In the genomic region with DNA sequence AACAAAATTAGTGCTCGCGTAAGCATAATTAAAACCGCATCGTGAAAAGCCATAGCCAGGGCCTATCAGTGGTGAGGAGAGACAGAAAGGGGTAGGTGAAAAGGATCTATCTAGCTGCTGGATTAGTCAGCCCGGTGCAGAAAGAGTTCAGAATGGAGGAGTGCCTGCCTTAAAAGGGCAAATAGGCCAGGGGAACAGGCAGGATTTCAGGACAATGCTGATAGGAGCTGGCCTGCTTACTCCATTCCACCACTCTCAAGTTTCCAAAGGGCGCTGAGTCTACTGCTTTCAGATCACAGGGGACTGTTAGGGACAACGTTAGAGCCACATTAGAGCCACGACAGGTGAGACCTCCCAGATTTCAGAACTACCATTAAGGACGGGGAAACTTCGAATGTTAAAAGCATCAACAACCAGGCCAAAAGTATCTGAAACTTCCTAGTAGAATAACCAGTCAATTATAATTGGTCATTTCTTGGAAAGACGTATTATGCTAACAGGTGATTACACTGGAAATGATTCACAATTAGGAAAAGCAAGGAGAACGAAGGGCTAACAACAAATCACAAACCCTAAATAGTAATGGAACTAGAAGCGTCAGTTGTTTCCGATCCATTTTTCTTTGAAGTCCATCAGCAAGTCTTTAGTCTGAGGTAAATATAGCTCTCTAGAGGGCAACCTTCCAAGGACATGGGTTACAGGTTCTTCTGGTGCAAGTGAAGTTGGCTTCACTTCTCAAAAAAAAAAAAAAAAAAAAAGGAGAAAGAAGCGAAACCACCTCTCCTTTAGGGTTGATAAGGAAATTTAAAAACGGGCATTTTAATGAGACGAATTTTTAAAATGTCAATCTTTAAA, we compare ENCODE assay signal across 8 mouse cellular contexts. TPM values are rescaled to one million over a fixed set of nuclear protein-coding genes. Genes with fewer than 3 reads are reported as not detected.
DNase-seq lines count a peak whose midpoint lies in the region; ATAC-seq lines count a peak whose summit lies in the region.

No protein-coding gene starts in this region.

- H3K27ac ChIP-seq in lung, embryonic 15.5 days, result peak overlapping the region; percentile 92; the same call in 1 of the 2 replicates
- H3K27ac ChIP-seq in embryonic facial prominence, embryonic 11.5 days (replicated peaks; ENCODE audit: low read depth, low read length), result no peak overlapping the region
- H3K27ac ChIP-seq in hindbrain, embryonic 12.5 days, result peak overlapping the region; percentile 67; the same call in 1 of the 2 replicates
- H3K27ac ChIP-seq in midbrain, embryonic 11.5 days (ENCODE audit: low read depth, low read length), result no peak overlapping the region

- H3K4me2 ChIP-seq in lung, embryonic 15.5 days, result peak overlapping the region; percentile 64
- H3K4me2 ChIP-seq in embryonic facial prominence, embryonic 11.5 days (ENCODE audit: low read depth, low read length), result peak overlapping the region; percentile 76
- peak overlapping the region; percentile 76 for H3K4me2 ChIP-seq in hindbrain, embryonic 12.5 days (replicated peaks)
- peak overlapping the region; percentile 67 for H3K4me2 ChIP-seq in midbrain, embryonic 11.5 days

- H3K9ac ChIP-seq in lung, embryonic 15.5 days, result peak overlapping the region; percentile 88
- no peak overlapping the region; the same call in none of the 2 replicates for H3K9ac ChIP-seq in embryonic facial prominence, embryonic 11.5 days (replicated peaks; ENCODE audit: low read length)
- H3K9ac ChIP-seq in hindbrain, embryonic 12.5 days, result no peak overlapping the region; the same call in 1 of the 2 replicates
- H3K9ac ChIP-seq in midbrain, embryonic 11.5 days (ENCODE audit: low read length), result peak overlapping the region; percentile 58

- no peaks in the 10 kb centered on the region for H3K36me3 ChIP-seq in lung, embryonic 15.5 days
- H3K36me3 ChIP-seq in embryonic facial prominence, embryonic 11.5 days (replicated peaks; ENCODE audit: control insufficient read depth, insufficient read depth, low read depth, low read length), result no peaks in the 10 kb centered on the region
- no peaks in the 10 kb centered on the region for H3K36me3 ChIP-seq in hindbrain, embryonic 12.5 days
- H3K36me3 ChIP-seq in midbrain, embryonic 11.5 days (ENCODE audit: control insufficient read depth, insufficient read depth, low read length), result no peaks in the 10 kb centered on the region

- no peak for DNase-seq in lung, postnatal 4 days
- peak; percentile 36 for DNase-seq in embryonic facial prominence, embryonic 11.5 days (ENCODE audit: low spot score)
- DNase-seq in midbrain, embryonic 11.5 days (ENCODE audit: low spot score, missing footprints), result peak; percentile 94
- DNase-seq in cerebellum, adult 9-10 months, result no peak
- DNase-seq in testis, postnatal 10 days (ENCODE audit: low spot score), result no peak
- no peak for DNase-seq in thymus, postnatal 0 days (ENCODE audit: low spot score)

- peaks cover 12% of the 10 kb centered on the region for H3K4me1 ChIP-seq in lung, embryonic 15.5 days
- no peaks in the 10 kb centered on the region for H3K4me1 ChIP-seq in embryonic facial prominence, embryonic 11.5 days (ENCODE audit: control insufficient read depth, insufficient read depth, low read length)
- H3K4me1 ChIP-seq in hindbrain, embryonic 12.5 days, result peaks cover 18% of the 10 kb centered on the region
- H3K4me1 ChIP-seq in midbrain, embryonic 11.5 days (ENCODE audit: control insufficient read depth, insufficient read depth, low read length), result no peaks in the 10 kb centered on the region; the same call in 1 of the 2 replicates

- no peak for ATAC-seq in lung, embryonic 15.5 days (ENCODE audit: borderline replicate concordance, extremely low read depth, low FRiP score, low TSS enrichment)
- ATAC-seq in embryonic facial prominence, embryonic 11.5 days (replicated peaks; ENCODE audit: insufficient number of reproducible peaks, low FRiP score, low TSS enrichment, low read depth), result no peak
- ATAC-seq in hindbrain, embryonic 12.5 days (ENCODE audit: low FRiP score), result no peak
- ATAC-seq in midbrain, embryonic 11.5 days (ENCODE audit: low FRiP score), result no peak

- H3K9me3 ChIP-seq in lung, embryonic 15.5 days, result no peaks in the 10 kb centered on the region
- no peaks in the 10 kb centered on the region for H3K9me3 ChIP-seq in embryonic facial prominence, embryonic 11.5 days (replicated peaks; ENCODE audit: control insufficient read depth, low read length)
- H3K9me3 ChIP-seq in hindbrain, embryonic 12.5 days (replicated peaks), result no peaks in the 10 kb centered on the region
- H3K9me3 ChIP-seq in midbrain, embryonic 11.5 days (ENCODE audit: control insufficient read depth, low read length), result no peaks in the 10 kb centered on the region

- H3K4me3 ChIP-seq in lung, embryonic 15.5 days, result peak overlapping the region; percentile 88
- peak overlapping the region; percentile 76 for H3K4me3 ChIP-seq in embryonic facial prominence, embryonic 11.5 days (ENCODE audit: low read depth, low read length)
- peak overlapping the region; percentile 75 for H3K4me3 ChIP-seq in hindbrain, embryonic 12.5 days
- peak overlapping the region; percentile 55 for H3K4me3 ChIP-seq in midbrain, embryonic 11.5 days (ENCODE audit: low read depth, low read length)

- 23% methylated on average over 17 of the region's 17 CpGs for WGBS in lung, embryonic 15.5 days
- WGBS in embryonic facial prominence, embryonic 11.5 days, result 14% methylated on average over 17 of the region's 17 CpGs
- 23% methylated on average over 17 of the region's 17 CpGs for WGBS in hindbrain, embryonic 12.5 days
- WGBS in midbrain, embryonic 11.5 days, result 17% methylated on average over 17 of the region's 17 CpGs

- H3K27me3 ChIP-seq in lung, embryonic 15.5 days, result no peaks in the 10 kb centered on the region
- no peaks in the 10 kb centered on the region for H3K27me3 ChIP-seq in embryonic facial prominence, embryonic 11.5 days (ENCODE audit: control insufficient read depth, insufficient read depth, low read length)
- no peaks in the 10 kb centered on the region for H3K27me3 ChIP-seq in hindbrain, embryonic 12.5 days
- 0 out of 2 replicates have a peak, but pooled peaks cover 2% of the 10 kb centered on the region for H3K27me3 ChIP-seq in midbrain, embryonic 11.5 days (ENCODE audit: control insufficient read depth, insufficient read depth, low read length)

RNA-seq across cellular contexts. Expression of a gene that starts 1.1 kb away (rescaled TPM):
- 5.4 and 6.0 TPM in 2 replicates for polyA plus RNA-seq in lung, embryonic 15.5 days (2015; fragmentation: Nextera tagmentation; extraction: Ambion mirVana)
- polyA plus RNA-seq in embryonic facial prominence, embryonic 11.5 days (2014; fragmentation: Nextera tagmentation; extraction: Ambion mirVana), result 9.2 and 9.3 TPM in 2 replicates
- 5.9 and 6.3 TPM in 2 replicates for polyA plus RNA-seq in hindbrain, embryonic 12.5 days (2016; fragmentation: Nextera tagmentation; extraction: Ambion mirVana)
- 6.2 and 6.5 TPM in 2 replicates for polyA plus RNA-seq in midbrain, embryonic 11.5 days (2014; fragmentation: Nextera tagmentation; extraction: Ambion mirVana)
- polyA plus RNA-seq in thymus, postnatal 0 days (2015; fragmentation: Nextera tagmentation; extraction: Ambion mirVana), result 2.0 and 2.1 TPM in 2 replicates

RNA-seq across cellular contexts. Expression of a gene that starts 39.6 kb away (rescaled TPM):
- 35.2 and 36.9 TPM in 2 replicates for polyA plus RNA-seq in lung, embryonic 15.5 days (2015; fragmentation: Nextera tagmentation; extraction: Ambion mirVana)
- polyA plus RNA-seq in embryonic facial prominence, embryonic 11.5 days (2014; fragmentation: Nextera tagmentation; extraction: Ambion mirVana), result 50.1 and 50.8 TPM in 2 replicates
- 42.8 and 51.1 TPM in 2 replicates for polyA plus RNA-seq in hindbrain, embryonic 12.5 days (2016; fragmentation: Nextera tagmentation; extraction: Ambion mirVana)
- polyA plus RNA-seq in midbrain, embryonic 11.5 days (2014; fragmentation: Nextera tagmentation; extraction: Ambion mirVana), result 56.7 and 62.0 TPM in 2 replicates
- polyA plus RNA-seq in thymus, postnatal 0 days (2015; fragmentation: Nextera tagmentation; extraction: Ambion mirVana), result 10.8 and 13.2 TPM in 2 replicates

Comparison
In these comparisons a context has a peak if more than half of its experiments do, and no peak if none do; other contexts are left out.
1. H3K27ac ChIP-seq: peak in lung, embryonic 15.5 days (single experiment) and hindbrain, embryonic 12.5 days (single experiment); none in embryonic facial prominence, embryonic 11.5 days (single experiment) and midbrain, embryonic 11.5 days (single experiment).
2. H3K9ac ChIP-seq: peak in lung, embryonic 15.5 days (single experiment) and midbrain, embryonic 11.5 days (single experiment); none in embryonic facial prominence, embryonic 11.5 days (single experiment) and hindbrain, embryonic 12.5 days (single experiment).
3. DNase-seq: peak in embryonic facial prominence, embryonic 11.5 days (single experiment) and midbrain, embryonic 11.5 days (single experiment); none in lung, postnatal 4 days (0 of 2), cerebellum, adult 9-10 months (single experiment), testis, postnatal 10 days (single experiment) and thymus, postnatal 0 days (single experiment).
4. Peak in every context shown above with its lines, with median percentiles within 50 percentile points of each other: H3K4me2 ChIP-seq and H3K4me3 ChIP-seq.